Mouse (Mus musculus) testis, adult 10 weeks (tissue): Measurements from ENCODE around the gene Xrn2. TPM values are rescaled to one million over a fixed set of nuclear protein-coding genes. Genes with fewer than 3 reads are reported as not detected.

Experiments
- polyA plus RNA-seq: library from polyadenylated mRNA; stranded (reverse); fragments of 350-450 nt; fragmentation: Illumina TruSeq; extraction: RNeasy Lipid Tissue Mini Kit (QIAGEN cat#74804); gene quantifications from one replicate; pipeline ENCODE4 v1.2.3, GENCODE M21; 2014; ENCODE audit warnings: low read depth, low replicate concordance

The Xrn2 gene
- 144 TPM for polyA plus RNA-seq

GRCm38 (mm10) chr2:147012623-147013184 lies at the start of gene Xrn2:
Xrn2 (plus strand) TSS chr2:147012996.

DNA sequence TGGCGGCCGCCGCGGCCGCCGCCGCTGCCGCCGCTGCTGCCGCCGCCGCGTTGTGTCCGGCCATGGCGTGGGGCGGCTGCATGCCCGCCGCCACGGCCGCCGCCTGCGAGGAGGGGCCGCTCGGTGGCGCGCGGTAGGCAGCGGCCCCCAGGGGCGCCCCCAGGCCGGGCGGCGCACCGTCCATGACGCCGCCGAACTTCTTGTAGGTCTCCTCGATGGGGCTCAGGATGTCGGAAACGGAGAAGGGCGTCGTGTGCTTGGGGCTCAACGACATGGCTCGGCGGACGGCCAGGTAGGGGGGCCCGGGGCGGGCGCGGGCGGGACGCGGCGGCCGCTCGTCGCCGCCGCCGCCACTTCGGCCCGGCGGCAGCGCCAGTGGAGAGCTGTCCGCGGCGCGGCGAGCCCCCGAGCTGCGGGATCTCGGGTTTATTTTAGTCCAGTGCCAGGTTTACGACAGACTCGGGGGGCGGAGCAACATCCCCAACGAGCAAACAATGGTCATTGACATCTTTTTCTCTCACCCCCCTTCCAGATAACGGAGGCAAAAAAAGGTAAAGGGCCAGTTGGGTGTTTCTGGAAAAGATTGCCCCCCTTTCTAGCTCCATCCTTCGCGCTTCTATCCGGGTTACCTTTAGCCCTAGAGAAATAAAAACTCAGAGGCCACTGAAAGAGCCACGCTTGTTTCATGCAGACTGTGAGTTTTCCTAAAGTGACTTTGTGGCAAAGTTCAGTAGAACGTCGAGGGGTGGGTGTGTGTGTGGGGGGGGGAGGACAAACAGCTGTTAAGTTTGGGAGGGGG lies 72.5 kb downstream of the Xrn2 start, which contains the start of gene Nkx2-4:
Nkx2-4 (minus strand) TSS at position 374 of the 799 bp plus-strand sequence.

Other genes starting within 250 kb of the Xrn2 start
- 413 TPM for gene Kiz, start 157.1 kb upstream of the Xrn2 start, polyA plus RNA-seq
- gene Nkx2-4, start 72.4 kb downstream of the Xrn2 start, polyA plus RNA-seq = 4.6 TPM
- not detected for gene Nkx2-2, start 181.2 kb downstream of the Xrn2 start, polyA plus RNA-seq